Mouse (Mus musculus) megakaryocyte, embryonic 14.5 days (primary cell): ENCODE data around the gene Fam89a. TPM values are rescaled to one million over a fixed set of nuclear protein-coding genes. Genes with fewer than 3 reads are reported as not detected.

Source experiments
- H3K27me3 ChIP-seq: replicated peaks from 2 replicates; pipeline ENCODE3; 2012; ENCODE audit warnings: inconsistent platforms
- H3K36me3 ChIP-seq: replicated peaks from 2 replicates; pipeline ENCODE3; 2012; ENCODE audit warnings: low read length, inconsistent platforms, mixed read lengths
- H3K4me1 ChIP-seq: 2 replicates; pipeline ENCODE4 v1.6.1; 2012; ENCODE audit warnings: inconsistent platforms
- H3K4me3 ChIP-seq: replicated peaks from 2 replicates; pipeline ENCODE3; 2012; ENCODE audit warnings: moderate library complexity, mild to moderate bottlenecking, inconsistent platforms
- H3K9me3 ChIP-seq: 2 replicates; pipeline ENCODE4 v1.6.1; 2012; ENCODE audit warnings: inconsistent platforms
- FLI1 ChIP-seq: IDR thresholded peaks from 2 replicates; pipeline ENCODE4 v1.6.1; 2012; ENCODE audit warnings: low read length, inconsistent platforms, mixed read lengths
- GATA1 ChIP-seq: IDR thresholded peaks from 3 replicates; pipeline ENCODE4 v1.6.1; 2012; ENCODE audit warnings: mixed read lengths, low read length, inconsistent platforms, borderline replicate concordance
- polyA plus RNA-seq: library from polyadenylated mRNA; stranded (reverse); fragments of >175 nt; gene quantifications from 2 replicates; pipeline ENCODE4 v1.2.3, GENCODE M21; 2012; ENCODE audit warnings: low replicate concordance; ENCODE audit not compliant: insufficient read depth

Gene Fam89a
- polyA plus RNA-seq, 1 experiment = not detected

- Histone ChIP-seq H3K27me3 (peaks cover 79% of the 10 kb centered on the region), H3K9me3 (peaks cover 20% of the 10 kb centered on the region), H3K4me3 (no peak overlapping the region), H3K36me3 (no peaks in the 10 kb centered on the region), H3K4me1 (peaks cover 15% of the 10 kb centered on the region)
- TF ChIP-seq FLI1 (no peak), GATA1 (no peak)
Measured at GRCm38 (mm10) chr8:124755481-124755880, 3.8 kb upstream of the Fam89a start.

DNA sequence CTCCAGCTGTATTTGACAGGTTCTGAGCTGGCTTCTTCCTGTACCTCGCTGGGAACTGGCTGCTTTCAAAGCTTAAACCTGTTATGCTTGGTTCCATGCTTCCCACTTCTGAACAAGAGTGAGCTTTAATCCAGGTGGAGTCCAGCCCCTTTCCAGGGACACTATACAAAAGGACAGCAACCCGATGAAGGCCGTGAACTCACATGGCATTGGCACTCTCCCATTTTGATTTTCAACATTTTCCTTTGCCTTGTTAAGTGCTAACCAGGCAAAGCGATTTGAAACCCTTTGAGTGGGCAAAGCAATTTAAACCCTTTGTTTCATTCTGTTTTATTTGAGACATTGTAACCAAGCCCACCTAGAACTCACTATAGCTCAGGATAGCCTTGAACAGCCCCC, 3.2 kb upstream of the Fam89a start:
- Histone ChIP-seq H3K36me3 (no peaks in the 10 kb centered on the region), H3K9me3 (peaks cover 17% of the 10 kb centered on the region), H3K4me3 (no peak overlapping the region), H3K4me1 (peaks cover 15% of the 10 kb centered on the region), H3K27me3 (peaks cover 81% of the 10 kb centered on the region)
- TF ChIP-seq FLI1 = no peak
- no peak for TF ChIP-seq GATA1

- Histone ChIP-seq H3K27me3 (peaks cover 83% of the 10 kb centered on the region), H3K9me3 (peaks cover 17% of the 10 kb centered on the region), H3K4me1 (peaks cover 15% of the 10 kb centered on the region), H3K4me3 (no peak overlapping the region), H3K36me3 (no peaks in the 10 kb centered on the region)
- no peak for TF ChIP-seq GATA1
- no peak for TF ChIP-seq FLI1
Measured at GRCm38 (mm10) chr8:124754101-124754791, 2.6 kb upstream of the Fam89a start.

GRCm38 (mm10) chr8:124752325-124752862, 762 bp upstream of the Fam89a start:
- H3K4me1 ChIP-seq = peaks cover 15% of the 10 kb centered on the region
- H3K36me3 ChIP-seq = no peaks in the 10 kb centered on the region
- H3K4me3 ChIP-seq = no peak overlapping the region
- H3K9me3 ChIP-seq = peaks cover 13% of the 10 kb centered on the region
- TF ChIP-seq FLI1 (no peak), GATA1 (no peak)
- peaks cover 85% of the 10 kb centered on the region for H3K27me3 ChIP-seq

GRCm38 (mm10) chr8:124751191-124751590, 441 bp downstream of the Fam89a start:
- TF ChIP-seq FLI1 (no peak), GATA1 (no peak)
- H3K4me1 ChIP-seq = peaks cover 19% of the 10 kb centered on the region
- H3K9me3 ChIP-seq = peaks cover 13% of the 10 kb centered on the region
- H3K27me3 ChIP-seq = peaks cover 87% of the 10 kb centered on the region
- H3K4me3 ChIP-seq = peak overlapping the region; percentile 90
- H3K36me3 ChIP-seq = no peaks in the 10 kb centered on the region

DNA sequence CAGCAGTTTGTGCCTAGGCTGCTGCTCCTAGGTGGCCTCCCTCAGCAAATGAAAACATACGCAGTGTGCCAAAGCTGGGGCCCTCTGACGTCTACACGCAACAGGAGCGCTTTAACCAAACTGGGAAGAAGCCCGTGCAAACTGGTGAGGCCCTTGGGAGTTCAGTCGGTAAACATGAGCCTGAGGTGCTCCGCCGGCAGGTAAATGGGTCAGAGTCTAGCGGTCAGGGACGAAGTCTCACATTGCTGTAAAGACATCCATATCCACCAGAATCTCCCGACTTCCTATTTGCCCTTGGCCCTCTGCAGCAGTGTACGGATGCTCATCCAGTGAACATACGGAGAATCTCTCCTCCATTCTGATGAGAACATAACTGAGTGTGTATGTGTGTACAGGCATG, 5.0 kb downstream of the Fam89a start:
- Histone ChIP-seq H3K27me3 (peaks cover 68% of the 10 kb centered on the region), H3K4me1 (peaks cover 14% of the 10 kb centered on the region), H3K4me3 (no peak overlapping the region), H3K36me3 (peaks cover under 1% of the 10 kb centered on the region), H3K9me3 (peaks cover 13% of the 10 kb centered on the region)
- no peak for TF ChIP-seq FLI1
- TF ChIP-seq GATA1 = no peak

GRCm38 (mm10) chr8:124739268-124739667, 12.4 kb downstream of the Fam89a start:
- Histone ChIP-seq H3K4me3 (no peak overlapping the region), H3K9me3 (peaks cover under 1% of the 10 kb centered on the region; the same call in 1 of the 2 replicates), H3K27me3 (peaks cover 14% of the 10 kb centered on the region), H3K36me3 (peaks cover 65% of the 10 kb centered on the region), H3K4me1 (no peaks in the 10 kb centered on the region)
- no peak for TF ChIP-seq FLI1
- no peak for TF ChIP-seq GATA1

DNA sequence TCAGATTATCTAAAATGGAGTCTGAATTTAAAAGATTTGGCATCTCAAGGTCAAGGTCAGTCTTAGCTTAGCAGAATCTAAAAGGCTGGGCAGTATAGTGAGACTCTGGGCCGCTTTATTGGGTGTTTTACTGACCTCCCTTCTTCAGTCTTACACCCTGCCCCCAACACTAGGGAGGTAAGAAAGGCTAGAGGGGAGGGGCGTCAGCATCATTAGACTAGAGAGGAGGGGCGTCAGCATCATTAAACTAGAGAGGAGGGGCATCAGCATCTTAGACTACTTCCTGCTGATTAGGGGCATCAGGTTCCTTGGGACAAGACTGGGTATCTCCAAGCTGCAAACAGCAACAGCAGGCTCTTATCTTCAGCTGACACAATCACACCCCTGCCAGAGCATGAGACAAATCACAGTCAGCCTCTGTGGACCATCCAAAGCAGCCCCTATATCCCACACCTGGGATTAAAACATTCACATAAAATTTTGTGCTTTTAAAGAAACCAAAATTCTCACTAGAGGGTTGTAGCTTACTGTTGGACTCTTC, 16.2 kb downstream of the Fam89a start:
- Histone ChIP-seq H3K9me3 (peaks cover 3% of the 10 kb centered on the region; the same call in 1 of the 2 replicates), H3K27me3 (no peaks in the 10 kb centered on the region), H3K36me3 (peaks cover 91% of the 10 kb centered on the region), H3K4me3 (no peak overlapping the region), H3K4me1 (peaks cover 8% of the 10 kb centered on the region)
- TF ChIP-seq GATA1 (no peak), FLI1 (no peak)

GRCm38 (mm10) chr8:124732828-124733227, 18.8 kb downstream of the Fam89a start:
- Histone ChIP-seq H3K27me3 (no peaks in the 10 kb centered on the region), H3K4me1 (peaks cover 8% of the 10 kb centered on the region), H3K4me3 (peak overlapping the region; percentile 46), H3K36me3 (peaks cover 93% of the 10 kb centered on the region), H3K9me3 (peaks cover 3% of the 10 kb centered on the region; the same call in 1 of the 2 replicates)
- TF ChIP-seq GATA1 (no peak), FLI1 (no peak)

DNA sequence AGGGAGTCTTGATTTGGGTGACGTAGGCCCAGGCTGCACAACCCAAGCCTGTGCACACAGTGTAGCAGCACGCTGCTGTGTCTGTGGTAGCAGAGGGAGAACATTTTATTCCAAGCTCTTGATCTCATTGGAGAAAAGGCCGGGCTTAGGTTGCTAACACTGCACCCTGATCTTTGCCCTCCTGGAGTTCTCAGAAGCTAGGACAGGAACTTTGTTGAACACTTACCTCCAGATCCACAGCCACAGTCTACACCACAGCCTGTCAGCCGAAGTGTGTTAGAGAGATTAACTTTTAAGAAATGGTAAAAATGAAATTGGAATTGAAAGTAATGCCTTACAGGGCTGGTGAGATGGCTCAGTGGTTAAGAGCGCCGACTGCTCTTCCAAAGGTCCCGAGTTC, 27.3 kb downstream of the Fam89a start:
- Histone ChIP-seq H3K4me1 (peaks cover 28% of the 10 kb centered on the region), H3K36me3 (peaks cover 39% of the 10 kb centered on the region), H3K9me3 (no peaks in the 10 kb centered on the region), H3K4me3 (no peak overlapping the region), H3K27me3 (no peaks in the 10 kb centered on the region)
- no peak for TF ChIP-seq GATA1
- no peak for TF ChIP-seq FLI1
